Mouse (Mus musculus) 3134 (cell line): ENCODE measurements around the gene Bsg.

Source experiments
- DNase-seq: peaks from one replicate; pipeline ENCODE4 v3.0.0-alpha.2; 2011; ENCODE audit warnings: low spot score; ENCODE audit not compliant: insufficient read length; ENCODE audit errors: extremely low read depth

The Bsg gene

DNA sequence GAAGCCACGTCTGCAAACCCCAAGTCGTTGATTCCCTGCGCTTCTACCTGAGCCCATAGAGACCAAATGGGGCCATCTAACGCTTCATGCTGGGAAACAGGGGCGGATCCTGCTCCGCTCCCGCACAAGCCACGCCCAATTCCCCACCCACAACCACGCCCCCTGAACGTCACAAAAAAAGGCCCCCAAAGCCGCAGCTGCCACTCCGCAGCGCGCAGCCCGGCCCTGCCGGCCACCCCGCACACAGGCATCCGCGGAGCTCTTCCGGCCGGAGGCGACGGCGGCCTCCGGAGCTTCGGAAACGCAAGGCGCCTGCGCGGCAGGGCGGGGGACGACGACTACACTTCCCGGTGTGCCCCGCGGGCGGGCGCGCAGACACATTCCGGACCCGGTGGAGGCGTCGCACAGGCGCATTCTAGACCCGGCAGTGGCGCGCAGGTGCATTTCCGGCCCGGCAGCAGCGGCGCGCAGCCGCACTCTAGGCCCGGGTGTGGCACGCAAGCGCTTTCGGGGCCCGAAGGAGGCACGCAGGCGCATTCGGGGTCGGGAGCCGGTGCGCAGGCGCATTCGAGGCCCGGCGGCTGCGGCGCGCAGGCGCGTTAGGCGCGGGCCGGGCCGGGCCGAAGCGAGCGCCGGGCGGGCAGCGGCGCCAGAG, 22.6 kb upstream of the Bsg start, which contains the start of gene Cdc34:
Gene Cdc34 (plus strand): TSS at position 605 of the 655 bp plus-strand sequence.
- peak; percentile 100 for DNase-seq

- peak; percentile 58 for DNase-seq
Observed at GRCm38 (mm10) chr10:79682551-79682915, 21.8 kb upstream of the Bsg start.

GRCm38 (mm10) chr10:79682916-79683582, 21.2 kb upstream of the Bsg start:
- peak; percentile 75 for DNase-seq

DNA sequence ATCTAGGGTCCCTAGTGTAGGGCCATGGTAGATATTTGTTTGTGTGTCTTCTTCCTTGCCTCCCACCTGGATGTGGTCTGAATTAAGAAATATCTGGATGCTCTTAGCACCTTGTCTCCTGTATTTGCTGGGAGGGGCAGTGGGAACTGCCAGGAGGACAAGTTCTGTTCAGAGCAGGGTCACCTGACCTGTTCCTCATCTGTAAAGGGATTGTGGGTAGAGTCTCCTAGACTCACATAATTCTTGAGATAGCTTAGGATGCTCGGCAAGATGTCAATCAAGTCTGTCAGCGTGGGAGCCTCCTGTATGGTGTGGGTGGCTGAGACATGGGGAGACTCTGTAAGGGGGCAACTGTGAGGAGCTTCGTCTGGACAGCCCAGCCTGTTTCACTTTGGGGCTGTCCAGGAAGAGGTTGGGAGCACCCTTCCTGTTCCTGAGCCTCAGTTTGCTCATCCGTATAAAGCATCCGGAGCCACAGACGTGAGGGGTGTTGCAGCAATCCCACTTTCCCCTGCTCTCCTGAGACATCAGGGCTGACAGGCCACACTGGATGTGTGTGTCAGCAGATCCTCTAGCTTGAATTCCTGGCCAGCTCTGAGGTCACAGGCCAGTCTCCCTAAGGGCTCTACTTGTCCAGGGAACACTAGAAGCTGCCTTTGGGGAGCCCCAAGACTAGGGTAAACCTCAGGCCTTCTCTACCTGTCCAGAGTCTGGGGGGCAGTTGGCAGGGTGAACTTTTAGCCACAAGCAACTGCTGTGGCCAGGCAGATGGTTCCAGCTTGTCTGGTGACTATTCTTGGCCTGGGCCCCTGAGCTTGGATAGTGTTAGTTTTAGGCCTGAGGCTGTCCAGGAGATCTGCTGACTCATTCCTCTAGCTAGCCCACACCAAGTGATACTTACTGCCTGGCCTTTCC, 20.3 kb upstream of the Bsg start:
- DNase-seq: peak; percentile 70

GRCm38 (mm10) chr10:79684770-79685600, 19.3 kb upstream of the Bsg start:
- DNase-seq: no peak

DNA sequence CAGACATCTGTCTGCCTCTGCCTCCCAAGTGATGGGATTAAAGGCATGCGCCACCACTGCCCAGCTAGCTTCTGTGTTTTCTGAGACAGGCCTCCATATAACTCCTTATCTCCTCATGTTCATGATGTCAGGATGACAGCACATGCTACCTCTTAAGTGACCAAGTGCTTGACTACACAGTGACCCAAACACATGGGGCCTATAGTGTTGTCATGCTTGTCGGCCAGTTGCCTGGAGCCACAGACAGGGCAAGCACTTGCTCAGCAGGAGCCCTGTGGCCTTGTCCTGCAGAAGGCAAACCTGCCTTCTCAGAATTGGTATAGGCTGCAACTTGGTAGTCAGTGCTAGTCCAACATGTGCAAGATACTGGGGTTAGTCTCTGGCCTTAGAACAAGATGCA, 18.1 kb upstream of the Bsg start:
- no peak for DNase-seq

- DNase-seq: no peak
Observed at GRCm38 (mm10) chr10:79686691-79687090, 17.6 kb upstream of the Bsg start.

DNA sequence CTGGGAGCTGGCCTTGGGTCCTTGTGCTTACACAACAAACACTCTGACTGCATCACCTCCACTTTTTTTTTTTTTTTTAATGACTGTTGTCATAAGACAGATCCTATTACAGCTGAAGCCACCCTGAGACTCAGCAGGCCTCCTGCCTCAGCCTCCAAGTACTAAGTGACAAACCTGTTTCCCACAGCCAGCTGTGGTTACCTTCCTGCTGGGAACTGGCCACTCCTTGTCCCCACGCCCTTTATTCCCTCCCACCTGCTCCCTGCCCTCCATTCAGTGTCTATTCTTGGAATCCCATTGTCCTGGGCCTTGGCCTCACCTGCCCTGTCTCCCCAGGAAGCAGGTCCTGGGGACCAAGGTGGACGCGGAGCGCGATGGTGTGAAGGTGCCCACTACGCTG, 16.8 kb upstream of the Bsg start:
- DNase-seq: no peak

DNA sequence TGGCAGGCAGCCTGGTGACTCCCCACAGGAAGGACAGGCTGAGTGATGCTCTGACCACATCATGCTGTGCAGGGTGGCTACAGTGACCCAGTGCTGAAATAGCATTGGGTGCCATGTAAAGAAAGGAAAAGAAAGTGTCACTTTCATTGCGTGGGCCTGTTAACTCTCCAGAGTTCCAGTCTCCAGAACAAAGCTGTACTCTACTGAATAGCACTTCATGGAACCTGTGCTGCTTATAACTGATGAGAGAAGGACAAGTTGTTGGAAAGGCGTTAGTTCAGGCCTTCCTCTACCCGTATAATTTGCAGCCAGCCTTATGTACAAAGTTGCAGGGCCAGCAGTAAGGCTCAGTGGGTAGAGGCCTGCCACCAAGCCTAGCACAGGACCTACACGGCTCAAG, 15.6 kb upstream of the Bsg start, which contains the start of gene Gzmm:
Gene Gzmm (plus strand): TSS at position 301 of the 400 bp plus-strand sequence.
- DNase-seq: no peak

- no peak for DNase-seq
Observed at GRCm38 (mm10) chr10:79689178-79689577, 15.1 kb upstream of the Bsg start.

- no peak for DNase-seq
Observed at GRCm38 (mm10) chr10:79691986-79692548, 12.2 kb upstream of the Bsg start.

DNA sequence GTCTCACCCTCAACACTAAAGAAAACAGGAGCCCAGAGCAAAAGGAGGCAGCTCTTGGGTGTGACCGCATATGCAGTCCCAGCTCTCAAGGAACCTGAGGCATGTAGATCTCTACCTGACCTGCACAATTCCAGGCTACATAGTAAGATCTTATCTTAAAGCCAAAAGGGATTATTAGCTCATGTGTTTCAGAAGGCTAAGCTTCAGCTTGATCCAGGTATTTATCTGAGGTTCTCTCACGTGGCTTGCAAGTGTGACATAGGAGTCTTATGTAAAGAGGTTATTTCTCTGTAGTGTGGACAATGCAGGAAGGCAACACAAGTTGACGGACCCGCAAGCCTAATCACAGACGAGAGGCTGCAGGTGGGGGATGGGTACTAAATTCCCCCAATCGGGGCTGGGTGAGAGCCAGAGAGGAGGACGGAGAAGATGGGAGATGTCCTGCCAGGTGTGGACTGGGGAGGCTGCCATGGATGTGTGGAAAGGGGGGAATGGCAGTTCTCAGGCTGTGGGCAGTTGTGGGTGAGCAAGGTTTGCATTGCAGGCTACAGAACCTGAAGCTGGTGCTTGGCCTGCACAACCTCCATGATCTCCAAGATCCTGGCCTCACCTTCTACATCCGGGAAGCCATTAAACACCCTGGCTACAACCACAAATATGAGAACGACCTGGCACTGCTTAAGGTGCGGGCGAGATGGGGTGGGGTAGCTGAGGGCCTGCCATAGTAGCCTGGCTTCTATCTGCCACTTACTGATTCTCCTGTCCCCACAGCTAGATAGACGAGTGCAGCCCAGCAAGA, 10.5 kb upstream of the Bsg start:
- DNase-seq: no peak

GRCm38 (mm10) chr10:79694379-79694655, 10.0 kb upstream of the Bsg start:
- no peak for DNase-seq

GRCm38 (mm10) chr10:79695231-79696128, 8.8 kb upstream of the Bsg start:
- DNase-seq: no peak

DNA sequence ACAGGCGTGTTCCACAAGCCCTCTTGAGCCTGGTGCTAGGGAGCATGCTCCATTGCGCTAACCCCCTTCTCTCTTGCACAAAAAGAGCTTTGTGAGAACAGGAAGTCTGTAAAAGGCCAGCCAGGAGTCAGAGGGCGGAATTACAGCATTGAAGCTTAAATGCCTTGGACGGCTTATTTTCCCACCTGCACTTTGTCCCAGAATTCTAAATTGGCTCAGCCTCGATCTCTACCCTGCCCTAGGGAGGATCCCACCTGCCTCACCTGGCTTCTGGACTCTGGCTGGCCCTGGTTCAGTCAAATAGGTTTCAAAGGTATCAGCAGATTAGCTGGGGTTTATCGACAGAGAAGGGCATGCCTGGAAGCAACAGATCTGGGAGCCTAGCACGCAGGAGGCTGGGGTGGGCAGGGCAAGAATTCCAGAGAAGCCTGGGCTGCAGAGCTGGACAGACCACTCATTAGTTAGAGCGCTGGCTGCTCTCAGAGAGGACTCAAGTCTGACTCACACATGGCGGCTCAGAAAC, 8.1 kb upstream of the Bsg start:
- DNase-seq: no peak

GRCm38 (mm10) chr10:79697916-79698315, 6.4 kb upstream of the Bsg start:
- DNase-seq: no peak

DNA sequence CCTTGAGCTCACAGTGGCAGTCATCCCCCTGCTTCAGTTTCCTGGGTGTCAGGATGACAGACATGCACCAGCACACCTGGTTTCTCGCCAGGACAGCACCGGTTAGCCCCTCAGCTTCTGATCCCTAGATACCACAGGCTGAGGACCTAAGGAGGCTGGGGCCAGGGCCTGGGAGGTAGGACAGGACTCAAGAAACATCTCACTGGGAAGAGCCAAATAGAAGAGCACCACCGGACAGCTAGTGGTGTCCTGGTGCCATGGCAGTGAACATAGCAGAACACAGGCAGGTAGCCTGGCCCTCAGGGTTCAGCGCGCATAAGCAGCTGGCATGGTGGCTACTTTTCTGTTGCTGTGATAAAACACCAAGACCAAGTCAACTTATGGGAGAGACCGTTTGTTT, 5.8 kb upstream of the Bsg start:
- no peak for DNase-seq

GRCm38 (mm10) chr10:79700676-79701075, 3.6 kb upstream of the Bsg start:
- no peak for DNase-seq
